Mouse (Mus musculus): Measurements from ENCODE around the gene Actn4.

Actn4 gene

GRCm38 (mm10) chr7:28951764-28952163 lies 10.4 kb downstream of the Actn4 start:
- no peak for DNase-seq (ENCODE audit: extremely low spot score, low read depth, low spot score)

GRCm38 (mm10) chr7:28950346-28951037 lies 11.6 kb downstream of the Actn4 start:
- DNase-seq (ENCODE audit: extremely low spot score, low read depth, low spot score): no peak

GRCm38 (mm10) chr7:28949298-28949697 lies 12.8 kb downstream of the Actn4 start:
- no peak for DNase-seq (ENCODE audit: extremely low spot score, low read depth, low spot score)

GRCm38 (mm10) chr7:28948746-28949145 lies 13.4 kb downstream of the Actn4 start:
- no peak for DNase-seq (ENCODE audit: extremely low spot score, low read depth, low spot score)

GRCm38 (mm10) chr7:28946271-28946610 lies 15.9 kb downstream of the Actn4 start:
- DNase-seq (ENCODE audit: extremely low spot score, low read depth, low spot score): no peak

- DNase-seq (ENCODE audit: extremely low spot score, low read depth, low spot score): no peak
Measured at GRCm38 (mm10) chr7:28945416-28946270, 16.5 kb downstream of the Actn4 start.

DNA sequence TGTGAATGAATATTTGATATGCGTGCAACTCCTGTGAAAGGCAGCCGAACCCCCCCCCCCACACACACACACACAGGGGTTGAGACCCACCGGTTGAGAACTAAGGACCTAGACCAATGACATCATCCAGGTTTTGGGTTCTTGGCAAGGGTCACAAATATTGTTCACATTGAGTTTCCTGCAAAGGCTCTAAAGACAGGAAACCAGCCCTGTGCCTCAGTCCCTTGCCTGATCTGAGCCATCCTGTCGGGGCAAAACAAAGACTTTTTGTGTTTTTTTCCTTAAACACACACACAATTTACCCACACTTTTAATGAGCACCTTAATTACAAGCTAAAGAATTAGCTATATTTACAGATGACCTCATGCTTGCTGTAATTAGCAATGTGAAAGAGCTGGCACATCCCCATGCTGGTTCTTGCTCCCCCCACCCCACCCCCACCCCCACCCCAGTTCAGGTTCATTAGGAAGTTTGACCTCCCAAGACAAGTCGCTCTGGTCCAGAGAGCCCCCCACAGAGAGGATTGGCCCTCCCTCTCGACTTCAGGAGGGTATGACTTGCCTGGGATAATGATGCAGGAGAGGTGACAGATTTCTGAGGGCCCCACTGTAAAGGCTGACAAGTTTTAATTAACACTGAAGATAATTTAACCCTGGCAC lies 17.3 kb downstream of the Actn4 start:
- no peak for DNase-seq (ENCODE audit: extremely low spot score, low read depth, low spot score)

DNA sequence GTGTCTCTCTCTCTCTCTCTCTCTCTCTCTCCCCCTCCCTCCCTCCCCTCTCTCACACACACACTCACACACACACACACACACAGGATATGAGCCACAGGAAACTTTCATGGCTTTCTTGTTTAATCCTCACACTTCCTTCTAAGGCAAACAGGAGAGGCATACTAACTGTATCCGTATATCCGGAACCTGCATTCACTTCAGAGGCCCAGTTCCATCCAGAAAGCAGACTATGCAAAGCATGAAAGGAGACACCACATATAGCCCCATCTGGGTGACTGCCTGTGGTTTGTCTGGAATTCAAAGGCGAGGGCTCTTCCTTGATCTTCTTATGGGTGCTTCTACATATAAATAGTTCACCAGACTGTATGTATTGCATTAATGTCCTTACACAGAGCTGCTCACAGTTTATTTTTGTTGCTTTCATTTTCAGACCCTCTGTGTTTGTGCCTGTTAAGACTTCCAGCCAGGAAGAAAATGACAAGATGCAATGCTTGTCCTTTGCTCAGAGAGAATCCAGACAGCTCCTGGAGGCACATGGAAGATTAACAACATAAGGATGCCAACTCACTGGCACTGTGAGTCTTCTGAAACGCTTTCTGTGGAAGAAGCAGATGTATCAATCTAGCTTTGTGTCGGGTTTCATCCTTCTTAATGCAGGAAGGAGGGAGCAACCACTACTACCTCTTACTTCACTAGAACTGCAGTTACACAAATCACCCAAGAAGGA lies 18.5 kb downstream of the Actn4 start:
- no peak for DNase-seq (ENCODE audit: extremely low spot score, low read depth, low spot score)

- no peak for DNase-seq (ENCODE audit: extremely low spot score, low read depth, low spot score)
Measured at GRCm38 (mm10) chr7:28941542-28941941, 20.6 kb downstream of the Actn4 start.

- no peak for DNase-seq (ENCODE audit: extremely low spot score, low read depth, low spot score)
Measured at GRCm38 (mm10) chr7:28941129-28941528, 21.0 kb downstream of the Actn4 start.

- DNase-seq (ENCODE audit: extremely low spot score, low read depth, low spot score): no peak
Measured at GRCm38 (mm10) chr7:28939418-28940183, 22.5 kb downstream of the Actn4 start.

DNA sequence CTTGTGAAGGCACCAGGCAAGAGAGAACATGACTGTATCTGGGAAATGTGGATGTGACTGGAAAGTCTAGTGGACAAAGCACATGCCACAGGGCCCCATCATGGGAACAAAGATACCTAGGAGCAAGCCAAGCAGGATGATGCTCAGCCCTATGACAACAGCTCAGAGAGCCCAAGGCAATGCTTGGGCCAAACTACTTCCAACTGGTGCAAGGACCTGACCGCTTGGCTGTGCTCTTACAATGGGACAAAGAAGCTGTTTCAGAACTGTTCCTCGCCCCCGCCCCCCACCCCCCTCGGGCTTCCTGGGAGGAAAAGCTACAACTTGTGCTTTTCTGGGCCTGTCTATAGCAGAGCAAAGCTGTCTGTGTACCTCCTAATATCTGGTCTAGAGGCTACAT lies 23.5 kb downstream of the Actn4 start:
- no peak for DNase-seq (ENCODE audit: extremely low spot score, low read depth, low spot score)

DNA sequence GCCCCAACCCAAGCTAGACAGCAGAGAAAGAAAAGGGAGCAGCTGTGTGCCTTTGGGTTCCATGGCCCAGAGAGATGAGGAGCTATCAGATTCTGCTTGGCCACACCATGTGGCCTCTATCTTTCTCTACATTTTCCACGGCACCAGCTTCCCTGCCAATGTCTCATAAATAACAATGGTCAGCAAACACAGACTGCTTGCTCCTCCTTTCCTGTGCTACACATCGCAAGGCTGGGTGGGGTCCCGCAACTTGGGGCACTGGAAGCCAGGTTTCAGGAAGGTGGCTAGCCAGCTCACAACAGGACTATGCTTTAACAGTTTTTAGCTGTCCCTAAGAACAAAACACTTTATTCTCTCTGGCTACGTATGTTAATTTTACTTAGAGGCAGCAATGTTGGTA lies 25.4 kb downstream of the Actn4 start:
- DNase-seq (ENCODE audit: extremely low spot score, low read depth, low spot score): no peak

GRCm38 (mm10) chr7:28933825-28934224 lies 28.3 kb downstream of the Actn4 start:
- no peak for DNase-seq (ENCODE audit: extremely low spot score, low read depth, low spot score)

DNA sequence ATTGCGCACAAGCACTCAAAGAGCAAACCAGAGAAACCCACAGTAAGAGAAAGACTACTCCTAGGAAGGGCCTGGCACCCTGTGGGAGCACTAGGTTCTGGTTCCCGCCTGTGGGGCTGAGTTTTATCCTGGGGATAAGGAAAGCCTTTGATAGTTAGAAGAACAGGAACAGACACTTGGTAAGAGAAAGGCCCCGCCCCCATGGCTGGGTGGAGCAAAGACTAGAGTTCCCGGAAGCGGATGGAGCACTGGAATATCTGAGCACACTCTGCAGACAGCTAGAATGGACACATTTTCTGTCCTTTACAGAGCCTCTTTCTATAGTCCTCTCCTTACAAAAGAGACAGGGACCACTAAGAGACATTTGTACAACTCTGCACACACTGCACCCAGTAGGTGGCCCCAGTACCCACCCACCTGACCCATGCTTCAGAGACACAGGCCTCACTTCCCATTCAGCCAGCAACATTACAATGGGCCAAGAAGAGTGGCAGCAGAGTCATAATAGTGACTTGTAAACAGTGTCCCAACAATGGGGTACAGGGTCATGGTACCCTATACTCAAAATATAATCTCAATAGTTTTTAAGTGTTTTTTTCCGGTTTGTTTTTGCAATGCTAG lies 29.6 kb downstream of the Actn4 start:
- no peak for DNase-seq (ENCODE audit: extremely low spot score, low read depth, low spot score)

DNA sequence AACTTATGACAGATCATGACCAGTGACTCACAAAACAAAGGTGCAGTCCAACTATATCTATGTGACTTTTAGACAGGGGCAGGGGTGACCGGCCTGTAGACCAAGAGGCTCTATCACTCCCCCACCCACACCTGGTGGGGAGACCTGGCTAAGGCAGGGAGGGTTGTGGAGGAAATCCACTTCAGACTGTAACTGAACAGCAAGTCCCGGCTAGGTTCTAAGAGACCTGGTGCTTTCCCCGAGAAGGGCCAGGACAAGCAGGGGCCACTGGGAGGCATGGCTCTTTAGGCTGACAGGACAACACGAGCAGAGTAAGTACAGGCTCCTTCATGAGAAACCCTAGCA lies 30.5 kb downstream of the Actn4 start:
- DNase-seq (ENCODE audit: extremely low spot score, low read depth, low spot score): no peak

- no peak for DNase-seq (ENCODE audit: extremely low spot score, low read depth, low spot score)
Measured at GRCm38 (mm10) chr7:28931032-28931694, 31.0 kb downstream of the Actn4 start.

DNA sequence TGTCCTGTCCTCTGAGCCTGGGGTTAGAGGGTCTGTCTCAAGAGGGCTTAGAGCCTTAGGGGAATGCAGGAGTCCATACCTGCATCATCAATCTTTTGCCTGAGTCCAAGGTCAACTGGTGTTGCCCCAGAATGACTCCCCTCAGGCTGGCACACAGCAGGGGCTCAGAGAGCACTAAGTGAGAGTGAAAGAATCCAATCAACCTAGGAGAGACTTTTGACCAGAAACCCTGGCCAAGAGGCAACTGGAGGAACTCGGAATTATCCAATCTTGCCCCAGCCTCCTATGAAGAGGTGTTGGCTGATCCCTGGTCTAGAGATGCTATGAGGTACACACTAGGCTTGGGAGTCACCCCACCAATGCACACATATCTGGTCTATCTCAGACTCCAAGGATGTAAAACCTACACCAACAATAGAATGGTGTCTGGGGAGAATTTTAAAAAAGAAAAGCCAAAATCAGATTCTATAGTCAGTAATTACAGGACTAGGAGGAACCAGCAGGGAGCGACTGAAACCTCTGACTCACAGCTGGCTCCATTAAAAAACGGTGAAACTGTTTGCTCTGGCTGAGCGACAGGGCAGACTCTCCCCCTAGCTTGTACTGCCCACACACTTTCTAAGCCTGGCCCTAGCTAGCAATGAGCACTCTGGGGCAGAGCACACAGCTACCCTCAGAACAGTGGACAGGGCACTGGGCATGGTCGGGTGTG lies 31.7 kb downstream of the Actn4 start:
- no peak for DNase-seq (ENCODE audit: extremely low spot score, low read depth, low spot score)

DNA sequence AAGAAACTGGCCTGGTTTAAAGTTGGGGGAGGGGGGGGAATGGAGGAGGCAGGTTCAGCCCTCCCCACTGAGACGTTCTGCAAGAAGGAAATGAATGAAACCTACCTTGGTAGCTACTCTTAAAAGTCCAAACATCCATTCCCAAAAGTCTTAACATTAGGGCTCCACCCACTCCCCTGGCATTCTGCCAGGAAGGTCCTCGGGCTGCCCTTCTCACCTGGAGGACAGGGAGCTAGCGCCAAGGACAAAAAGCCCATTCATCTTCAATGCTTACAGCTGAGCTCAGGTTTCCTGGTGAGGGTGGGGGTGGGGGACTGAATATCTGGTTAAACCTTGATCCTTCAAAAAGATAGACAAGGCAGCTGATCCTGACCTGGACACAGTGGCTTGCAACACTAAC lies 32.8 kb downstream of the Actn4 start:
- DNase-seq (ENCODE audit: extremely low spot score, low read depth, low spot score): no peak

Measured in hindlimb bud, embryonic 11.5 days (tissue).